Mouse (Mus musculus): ENCODE measurements around the gene Brd7.

GRCm38 (mm10) chr8:88286421-88286960, 75.5 kb downstream of the Brd7 start:
- TF ChIP-seq POLR2A (IDR thresholded peaks at IDR 0.05; ENCODE audit: low read depth, low read length), result no peak
- no peak for TF ChIP-seq CTCF (IDR thresholded peaks at IDR 0.05; ENCODE audit: extremely low read depth, insufficient read length, insufficient replicate concordance, low read depth, low read length)
